Comparison of ENCODE assay signal across 19 mouse cellular contexts in the genomic region with DNA sequence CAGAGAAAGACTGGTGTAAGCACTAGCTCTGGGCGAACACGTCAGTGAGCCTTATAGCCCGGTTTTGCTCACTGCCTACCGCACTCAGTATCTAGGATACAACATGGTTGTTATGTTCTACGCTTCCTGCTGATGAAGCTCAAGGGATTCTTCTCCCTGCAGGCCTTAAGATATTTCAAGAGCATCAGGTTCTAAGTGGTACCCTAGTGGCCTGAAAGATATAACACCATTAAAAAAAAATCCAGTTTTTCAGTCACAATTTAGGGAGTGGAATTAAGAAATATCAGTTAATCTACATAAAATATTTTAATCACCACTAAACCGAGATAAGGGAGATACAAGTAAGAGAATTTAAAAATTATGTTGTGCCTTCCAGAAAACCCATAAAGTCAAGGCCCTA. TPM values are rescaled to one million over a fixed set of nuclear protein-coding genes. Genes with fewer than 3 reads are reported as not detected.
"Had no signal": no experiment of that assay in that cellular context is flagged by ENCODE, and none has a peak within 500 bp of the region (broad histone marks: within the 10 kb centered on the region; RNA-seq: fewer than 3 reads in every experiment).

No protein-coding gene starts in this region.

- H3K4me3 ChIP-seq: limb, embryonic 13.5 days had no signal

- H3K9me3 ChIP-seq: limb, embryonic 13.5 days had no signal

- H3K9ac ChIP-seq: limb, embryonic 13.5 days; liver, embryonic 14.5 days had no signal

- H3K4me2 ChIP-seq: limb, embryonic 13.5 days had no signal

- H3K36me3 ChIP-seq: limb, embryonic 13.5 days had no signal

- H3K27ac ChIP-seq: kidney, postnatal 0 days; limb, embryonic 13.5 days; liver, embryonic 14.5 days had no signal

- H3K4me1 ChIP-seq: limb, embryonic 13.5 days had no signal

- DNase-seq: kidney, adult 11 months; kidney, adult 9 months; kidney, postnatal 36 days; left cerebral cortex, postnatal 4 days; lung, adult 18-20 months; right cerebral cortex, postnatal 4 days; spleen, adult 18-20 months; thymus, adult 18-20 months; thymus, postnatal 14 days had no signal

- H3K27me3 ChIP-seq: limb, embryonic 13.5 days had no signal

RNA-seq across cellular contexts. Expression of a gene that starts 15.4 kb away (rescaled TPM):
- total RNA-seq: liver, adult 2 months; megakaryocyte-erythroid progenitor cell, adult 5-6 weeks; monocyte, adult 5-6 weeks had no signal
- polyA plus RNA-seq: limb, embryonic 13.5 days; liver, adult 2 months had no signal

RNA-seq across cellular contexts. Expression of a gene that starts 56.0 kb away (rescaled TPM):
- total RNA-seq: layer of hippocampus, postnatal 14 days; left cerebral cortex, adult 18-20 months; liver, adult 2 months had no signal
- polyA plus RNA-seq: liver, adult 2 months; lung, embryonic 16.5 days; stomach, embryonic 14.5 days had no signal
